Mouse (Mus musculus) olfactory bulb, adult 2 months (tissue): ENCODE results near the gene Rabgap1l.

Source experiments
- CTCF ChIP-seq: fragments of 200-500 bp; IDR thresholded peaks from 2 replicates; pipeline ENCODE4 v1.5.1; 2012; ENCODE audit warnings: low read depth, mild to moderate bottlenecking, low read length, moderate library complexity; ENCODE audit not compliant: insufficient read depth
- POLR2A ChIP-seq: fragments of 200-500 bp; IDR thresholded peaks from 2 replicates; pipeline ENCODE4 v1.6.1; 2012; ENCODE audit warnings: mild to moderate bottlenecking, low read depth, low read length, moderate library complexity; ENCODE audit not compliant: insufficient read depth

- TF ChIP-seq POLR2A (no peak), CTCF (no peak)
These were observed 204.0 kb downstream of the Rabgap1l start for GRCm38 (mm10) chr1:160588911-160589590.
